Mouse (Mus musculus) olfactory bulb, adult 2 months (tissue): ENCODE measurements around the gene Klk1b3.
"Not testable (repeated sequence)": the region's sequence is repeated elsewhere in the genome, so short reads cannot be mapped to it uniquely, and the experiment has no call there.

Source experiments
- CTCF ChIP-seq: fragments of 200-500 bp; IDR thresholded peaks from 2 replicates; pipeline ENCODE4 v1.5.1; 2012; ENCODE audit warnings: low read depth, mild to moderate bottlenecking, low read length, moderate library complexity; ENCODE audit not compliant: insufficient read depth
- POLR2A ChIP-seq: fragments of 200-500 bp; IDR thresholded peaks from 2 replicates; pipeline ENCODE4 v1.6.1; 2012; ENCODE audit warnings: mild to moderate bottlenecking, low read depth, low read length, moderate library complexity; ENCODE audit not compliant: insufficient read depth

GRCm38 (mm10) chr7:44221601-44222000 lies 23.6 kb downstream of the Klk1b3 start:
- TF ChIP-seq CTCF, POLR2A: not testable (repeated sequence)
